Mouse (Mus musculus): ENCODE results near the gene Naif1. TPM values are rescaled to one million over a fixed set of nuclear protein-coding genes. Genes with fewer than 3 reads are reported as not detected.

Naif1 gene
- 3.2 and 4.2 TPM in 2 replicates for total RNA-seq (2014; rRNA removed; ENCODE audit: low replicate concordance)
- 3.3 and 3.5 TPM in 2 replicates for polyA plus RNA-seq (2015; fragmentation: Nextera tagmentation; extraction: Ambion mirVana)

GRCm38 (mm10) chr2:32449761-32450754, at the start of gene Naif1:
TSS of gene Naif1 (plus strand) at chr2:32450457.
- H3K27me3 ChIP-seq (ENCODE audit: control insufficient read depth, insufficient read depth, low read length), result no peaks in the 10 kb centered on the region
- 74% methylated on average over 15 of the region's 15 CpGs for WGBS
- peaks cover 53% of the 10 kb centered on the region for H3K4me1 ChIP-seq (ENCODE audit: control insufficient read depth, insufficient read depth)
- DNase-seq (ENCODE audit: low spot score) (no peak), ATAC-seq (ENCODE audit: insufficient read depth, low read depth) (no peak)
- peak within 1 kb of the TSS; percentile 84 for H3K4me2 ChIP-seq (ENCODE audit: low read depth, low read length)
- H3K36me3 ChIP-seq (replicated peaks; ENCODE audit: control insufficient read depth, insufficient read depth, low read length), result peaks cover 5% of the 10 kb centered on the region; the same call in 1 of the 2 replicates
- no peaks in the 10 kb centered on the region for H3K9me3 ChIP-seq (replicated peaks; ENCODE audit: control insufficient read depth, low read length)
- H3K4me3 ChIP-seq (ENCODE audit: low read depth, low read length), result peak within 1 kb of the TSS; percentile 85
- peak within 1 kb of the TSS; percentile 95 for H3K27ac ChIP-seq (ENCODE audit: low read depth)
- TF ChIP-seq CTCF (IDR thresholded peaks at IDR 0.05; ENCODE audit: low read depth) (no peak), EP300 (IDR thresholded peaks at IDR 0.05; ENCODE audit: low read depth) (no peak)
- H3K9ac ChIP-seq (replicated peaks; ENCODE audit: low read depth, low read length), result peak within 1 kb of the TSS; percentile 86

- Histone ChIP-seq H3K9ac (replicated peaks; ENCODE audit: low read depth, low read length) (no peak overlapping the region), H3K4me2 (ENCODE audit: low read depth, low read length) (no peak overlapping the region), H3K4me3 (ENCODE audit: low read depth, low read length) (no peak overlapping the region), H3K27me3 (ENCODE audit: control insufficient read depth, insufficient read depth, low read length) (no peaks in the 10 kb centered on the region), H3K9me3 (replicated peaks; ENCODE audit: control insufficient read depth, low read length) (no peaks in the 10 kb centered on the region), H3K4me1 (ENCODE audit: control insufficient read depth, insufficient read depth) (no peaks in the 10 kb centered on the region), H3K36me3 (replicated peaks; ENCODE audit: control insufficient read depth, insufficient read depth, low read length) (peaks cover 34% of the 10 kb centered on the region), H3K27ac (ENCODE audit: low read depth) (no peak overlapping the region)
- TF ChIP-seq CTCF (IDR thresholded peaks at IDR 0.05; ENCODE audit: low read depth), result peak; percentile 100
- TF ChIP-seq EP300 (IDR thresholded peaks at IDR 0.05; ENCODE audit: low read depth), result no peak
- ATAC-seq (ENCODE audit: insufficient read depth, low read depth) (peak; percentile 49), DNase-seq (ENCODE audit: low spot score) (peak; percentile 81)
- 14% methylated on average over 2 of the region's 2 CpGs for WGBS
These were observed 45.6 kb upstream of the Naif1 start for GRCm38 (mm10) chr2:32404663-32405062.

- ATAC-seq (ENCODE audit: insufficient read depth, low read depth), result no peak
- no peaks in the 10 kb centered on the region for H3K4me1 ChIP-seq (ENCODE audit: control insufficient read depth, insufficient read depth)
- WGBS, result 71% methylated on average over 7 of the region's 7 CpGs
These were observed 43.0 kb upstream of the Naif1 start for GRCm38 (mm10) chr2:32407144-32407824.

GRCm38 (mm10) chr2:32408429-32409424, 41.5 kb upstream of the Naif1 start:
- Histone ChIP-seq H3K27ac (ENCODE audit: low read depth) (no peak overlapping the region), H3K4me3 (ENCODE audit: low read depth, low read length) (no peak overlapping the region), H3K4me1 (ENCODE audit: control insufficient read depth, insufficient read depth) (no peaks in the 10 kb centered on the region), H3K27me3 (ENCODE audit: control insufficient read depth, insufficient read depth, low read length) (no peaks in the 10 kb centered on the region), H3K9me3 (replicated peaks; ENCODE audit: control insufficient read depth, low read length) (no peaks in the 10 kb centered on the region), H3K36me3 (replicated peaks; ENCODE audit: control insufficient read depth, insufficient read depth, low read length) (no peaks in the 10 kb centered on the region), H3K4me2 (ENCODE audit: low read depth, low read length) (no peak overlapping the region), H3K9ac (replicated peaks; ENCODE audit: low read depth, low read length) (no peak overlapping the region)
- 73% methylated on average over 25 of the region's 25 CpGs for WGBS
- ATAC-seq (ENCODE audit: insufficient read depth, low read depth) (no peak), DNase-seq (ENCODE audit: low spot score) (no peak)
- TF ChIP-seq CTCF (IDR thresholded peaks at IDR 0.05; ENCODE audit: low read depth) (no peak), EP300 (IDR thresholded peaks at IDR 0.05; ENCODE audit: low read depth) (no peak)

More at GRCm38 (mm10) chr2:32407144-32407824, 43.0 kb upstream of the Naif1 start:
- H3K27ac ChIP-seq (ENCODE audit: low read depth), result no peak overlapping the region
- DNase-seq (ENCODE audit: low spot score), result no peak
- no peaks in the 10 kb centered on the region for H3K9me3 ChIP-seq (replicated peaks; ENCODE audit: control insufficient read depth, low read length)
- TF ChIP-seq EP300 (IDR thresholded peaks at IDR 0.05; ENCODE audit: low read depth) (no peak), CTCF (IDR thresholded peaks at IDR 0.05; ENCODE audit: low read depth) (no peak)
- H3K36me3 ChIP-seq (replicated peaks; ENCODE audit: control insufficient read depth, insufficient read depth, low read length), result 0 out of 2 replicates have a peak, but pooled peaks cover 10% of the 10 kb centered on the region
- H3K27me3 ChIP-seq (ENCODE audit: control insufficient read depth, insufficient read depth, low read length), result no peaks in the 10 kb centered on the region
- no peak overlapping the region for H3K4me2 ChIP-seq (ENCODE audit: low read depth, low read length)
- no peak overlapping the region for H3K9ac ChIP-seq (replicated peaks; ENCODE audit: low read depth, low read length)
- H3K4me3 ChIP-seq (ENCODE audit: low read depth, low read length), result no peak overlapping the region

All from heart, postnatal 0 days (tissue).